Mouse (Mus musculus): ENCODE measurements around the gene Hist4h4. TPM values are rescaled to one million over a fixed set of nuclear protein-coding genes. Genes with fewer than 3 reads are reported as not detected.

Gene Hist4h4
- polyA plus RNA-seq (2012; rRNA removed): 1.2 and 3.6 TPM in 2 replicates

GRCm38 (mm10) chr6:136803739-136804633 is at the start of gene Hist4h4:
TSS of gene Hist4h4 (minus strand) at chr6:136804415.
- no peaks in the 10 kb centered on the region for H3K36me3 ChIP-seq (ENCODE audit: control insufficient read depth, insufficient read depth, low read length)
- peak within 1 kb of the TSS; percentile 84 for H3K4me3 ChIP-seq (ENCODE audit: extremely low read depth, insufficient read depth, insufficient read length)
- DNase-seq (ENCODE audit: low read depth in 1 of 2, low spot score in 2 of 2): peak; percentile 81 to 90
- under 1% methylated on average over 50 of the region's 50 CpGs for WGBS
- peak within 1 kb of the TSS; percentile 100 for H3K27ac ChIP-seq (ENCODE audit: insufficient read depth, low read length)
- H3K4me1 ChIP-seq (ENCODE audit: control insufficient read depth, insufficient read depth, insufficient read length): no peaks in the 10 kb centered on the region; the same call in 1 of the 2 replicates
- peak; percentile 95 for TF ChIP-seq POLR2A (IDR thresholded peaks at IDR 0.05; ENCODE audit: low read depth, low read length)
- TF ChIP-seq CTCF (IDR thresholded peaks at IDR 0.05; ENCODE audit: extremely low read depth, insufficient read depth, insufficient read length, insufficient replicate concordance): no peak
- no peaks in the 10 kb centered on the region for H3K27me3 ChIP-seq (ENCODE audit: control insufficient read depth, insufficient read depth, low read length)

DNA sequence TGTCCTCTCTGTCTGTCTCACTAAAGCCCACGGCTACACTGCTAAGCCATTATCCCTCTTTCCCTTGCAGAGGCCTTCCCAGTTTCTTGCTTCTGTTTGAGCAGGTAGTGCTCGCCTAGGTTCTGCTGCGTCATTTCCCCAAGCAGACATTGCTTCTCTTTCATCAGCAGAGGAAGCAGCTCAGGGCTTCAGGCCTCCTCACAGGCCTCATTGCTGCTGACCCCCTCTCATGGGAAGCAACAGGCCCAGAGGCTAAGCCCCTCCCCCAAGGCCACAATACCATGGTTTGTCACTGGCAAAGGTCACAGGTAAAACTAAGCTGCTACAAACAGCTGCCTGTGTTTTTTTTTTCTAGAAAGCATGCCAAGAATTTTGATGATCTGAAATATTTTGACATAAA is 48.5 kb upstream of the Hist4h4 start:
- Histone ChIP-seq H3K4me1 (ENCODE audit: control insufficient read depth, insufficient read depth, insufficient read length) (peaks cover 36% of the 10 kb centered on the region), H3K4me3 (ENCODE audit: extremely low read depth, insufficient read depth, insufficient read length) (no peak overlapping the region), H3K27ac (ENCODE audit: insufficient read depth, low read length) (no peak overlapping the region), H3K27me3 (ENCODE audit: control insufficient read depth, insufficient read depth, low read length) (no peaks in the 10 kb centered on the region), H3K36me3 (ENCODE audit: control insufficient read depth, insufficient read depth, low read length) (no peaks in the 10 kb centered on the region)
- 42% methylated on average over 3 of the region's 3 CpGs for WGBS
- no peak for DNase-seq (ENCODE audit: low read depth in 1 of 2, low spot score in 2 of 2)
- no peak for TF ChIP-seq CTCF (IDR thresholded peaks at IDR 0.05; ENCODE audit: extremely low read depth, insufficient read depth, insufficient read length, insufficient replicate concordance)
- TF ChIP-seq POLR2A (IDR thresholded peaks at IDR 0.05; ENCODE audit: low read depth, low read length): no peak

DNA sequence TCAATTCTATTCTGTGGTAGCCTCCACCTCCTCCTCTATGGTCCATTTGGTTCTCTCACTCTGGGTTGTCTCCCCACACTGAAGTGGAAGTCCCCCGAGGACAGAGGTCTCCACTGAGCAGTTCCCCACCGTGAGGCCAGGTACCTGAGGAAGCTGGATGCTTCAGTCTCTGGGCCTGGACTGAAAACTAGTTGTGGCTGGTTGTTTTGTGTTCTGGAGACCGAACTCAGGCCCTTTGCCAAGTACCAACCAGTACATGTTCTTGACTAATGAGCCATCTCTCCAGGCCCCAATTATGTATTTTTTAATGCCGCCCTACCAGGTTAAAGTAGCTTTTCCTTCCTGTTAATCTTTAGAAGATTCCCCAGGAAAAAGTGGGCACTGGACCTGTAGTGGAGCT is 48.1 kb upstream of the Hist4h4 start:
- no peak for TF ChIP-seq POLR2A (IDR thresholded peaks at IDR 0.05; ENCODE audit: low read depth, low read length)
- no peak for TF ChIP-seq CTCF (IDR thresholded peaks at IDR 0.05; ENCODE audit: extremely low read depth, insufficient read depth, insufficient read length, insufficient replicate concordance)
- DNase-seq (ENCODE audit: low read depth in 1 of 2, low spot score in 2 of 2): no peak
- Histone ChIP-seq H3K27ac (ENCODE audit: insufficient read depth, low read length) (no peak overlapping the region), H3K27me3 (ENCODE audit: control insufficient read depth, insufficient read depth, low read length) (no peaks in the 10 kb centered on the region), H3K4me1 (ENCODE audit: control insufficient read depth, insufficient read depth, insufficient read length) (peaks cover 33% of the 10 kb centered on the region), H3K36me3 (ENCODE audit: control insufficient read depth, insufficient read depth, low read length) (no peaks in the 10 kb centered on the region), H3K4me3 (ENCODE audit: extremely low read depth, insufficient read depth, insufficient read length) (no peak overlapping the region)
- WGBS: 67% methylated on average over 4 of the region's 4 CpGs

GRCm38 (mm10) chr6:136850267-136850666 is 46.1 kb upstream of the Hist4h4 start:
- Histone ChIP-seq H3K4me3 (ENCODE audit: extremely low read depth, insufficient read depth, insufficient read length) (no peak overlapping the region), H3K36me3 (ENCODE audit: control insufficient read depth, insufficient read depth, low read length) (no peaks in the 10 kb centered on the region), H3K4me1 (ENCODE audit: control insufficient read depth, insufficient read depth, insufficient read length) (peaks cover 18% of the 10 kb centered on the region), H3K27me3 (ENCODE audit: control insufficient read depth, insufficient read depth, low read length) (no peaks in the 10 kb centered on the region), H3K27ac (ENCODE audit: insufficient read depth, low read length) (no peak overlapping the region)
- TF ChIP-seq POLR2A (IDR thresholded peaks at IDR 0.05; ENCODE audit: low read depth, low read length): no peak
- no peak for TF ChIP-seq CTCF (IDR thresholded peaks at IDR 0.05; ENCODE audit: extremely low read depth, insufficient read depth, insufficient read length, insufficient replicate concordance)
- 64% methylated on average over 6 of the region's 6 CpGs for WGBS
- no peak for DNase-seq (ENCODE audit: low read depth in 1 of 2, low spot score in 2 of 2)

GRCm38 (mm10) chr6:136848971-136849370 is 44.8 kb upstream of the Hist4h4 start:
- Histone ChIP-seq H3K4me3 (ENCODE audit: extremely low read depth, insufficient read depth, insufficient read length) (no peak overlapping the region), H3K36me3 (ENCODE audit: control insufficient read depth, insufficient read depth, low read length) (no peaks in the 10 kb centered on the region), H3K4me1 (ENCODE audit: control insufficient read depth, insufficient read depth, insufficient read length) (peaks cover 9% of the 10 kb centered on the region; the same call in 1 of the 2 replicates), H3K27ac (ENCODE audit: insufficient read depth, low read length) (no peak overlapping the region), H3K27me3 (ENCODE audit: control insufficient read depth, insufficient read depth, low read length) (no peaks in the 10 kb centered on the region)
- TF ChIP-seq CTCF (IDR thresholded peaks at IDR 0.05; ENCODE audit: extremely low read depth, insufficient read depth, insufficient read length, insufficient replicate concordance) (no peak), POLR2A (IDR thresholded peaks at IDR 0.05; ENCODE audit: low read depth, low read length) (no peak)
- 77% methylated on average over 5 of the region's 5 CpGs for WGBS
- no peak for DNase-seq (ENCODE audit: low read depth in 1 of 2, low spot score in 2 of 2)

DNA sequence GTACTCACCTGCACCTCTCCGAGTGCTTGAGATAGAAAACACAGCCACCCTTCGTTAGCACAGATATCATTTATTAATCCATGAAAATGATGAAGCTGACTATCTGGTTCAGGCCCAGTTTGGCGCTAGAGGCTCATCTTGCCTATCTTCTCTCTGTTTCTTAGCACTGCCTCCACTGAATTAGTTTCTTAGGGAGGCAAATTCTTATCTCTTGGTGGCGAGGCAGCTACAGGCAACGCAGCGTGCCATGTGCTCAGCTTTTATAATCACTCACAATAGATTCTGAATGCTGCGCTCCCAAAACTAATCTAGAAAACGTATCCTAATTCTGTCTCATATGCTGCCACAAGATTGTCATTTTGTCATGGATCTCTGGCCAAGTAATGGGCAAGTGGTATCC is 44.2 kb upstream of the Hist4h4 start:
- TF ChIP-seq POLR2A (IDR thresholded peaks at IDR 0.05; ENCODE audit: low read depth, low read length) (no peak), CTCF (IDR thresholded peaks at IDR 0.05; ENCODE audit: extremely low read depth, insufficient read depth, insufficient read length, insufficient replicate concordance) (no peak)
- no peak overlapping the region for H3K27ac ChIP-seq (ENCODE audit: insufficient read depth, low read length)
- H3K27me3 ChIP-seq (ENCODE audit: control insufficient read depth, insufficient read depth, low read length): no peaks in the 10 kb centered on the region
- 83% methylated on average over 8 of the region's 8 CpGs for WGBS
- DNase-seq (ENCODE audit: low read depth in 1 of 2, low spot score in 2 of 2): no peak
- no peaks in the 10 kb centered on the region for H3K36me3 ChIP-seq (ENCODE audit: control insufficient read depth, insufficient read depth, low read length)
- H3K4me3 ChIP-seq (ENCODE audit: extremely low read depth, insufficient read depth, insufficient read length): no peak overlapping the region
- H3K4me1 ChIP-seq (ENCODE audit: control insufficient read depth, insufficient read depth, insufficient read length): peaks cover 9% of the 10 kb centered on the region; the same call in 1 of the 2 replicates

- peak in 1 of 2 experiments; percentile 61 for DNase-seq (ENCODE audit: low read depth in 1 of 2, low spot score in 2 of 2)
- Histone ChIP-seq H3K27me3 (ENCODE audit: control insufficient read depth, insufficient read depth, low read length) (no peaks in the 10 kb centered on the region), H3K4me3 (ENCODE audit: extremely low read depth, insufficient read depth, insufficient read length) (no peak overlapping the region), H3K27ac (ENCODE audit: insufficient read depth, low read length) (no peak overlapping the region), H3K36me3 (ENCODE audit: control insufficient read depth, insufficient read depth, low read length) (no peaks in the 10 kb centered on the region), H3K4me1 (ENCODE audit: control insufficient read depth, insufficient read depth, insufficient read length) (peaks cover 8% of the 10 kb centered on the region; the same call in 1 of the 2 replicates)
- TF ChIP-seq CTCF (IDR thresholded peaks at IDR 0.05; ENCODE audit: extremely low read depth, insufficient read depth, insufficient read length, insufficient replicate concordance): peak; percentile 61; the same call in 1 of the 2 replicates
- TF ChIP-seq POLR2A (IDR thresholded peaks at IDR 0.05; ENCODE audit: low read depth, low read length): no peak
- WGBS: 17% methylated on average over 2 of the region's 2 CpGs
Observed at GRCm38 (mm10) chr6:136847790-136848189, 43.6 kb upstream of the Hist4h4 start.
